Mouse (Mus musculus): Measurements from ENCODE around the gene Gstk1. TPM values are rescaled to one million over a fixed set of nuclear protein-coding genes. Genes with fewer than 3 reads are reported as not detected.
A peak's percentile ranks its signal among the peaks of the same experiment; 100 is the strongest.

Gene Gstk1
- polyA plus RNA-seq (2012): 0.07 TPM in 1 of 2 replicates, not detected in the other

- Histone ChIP-seq H3K4me3 (replicated peaks) (peak within 1 kb of the TSS; percentile 64), H3K4me1 (ENCODE audit: control insufficient read depth) (peaks cover 20% of the 10 kb centered on the region)
These were observed at the start of gene Gstk1 for GRCm38 (mm10) chr6:42245711-42246353. Gene Gstk1 (plus strand): TSS chr6:42245935.

DNA sequence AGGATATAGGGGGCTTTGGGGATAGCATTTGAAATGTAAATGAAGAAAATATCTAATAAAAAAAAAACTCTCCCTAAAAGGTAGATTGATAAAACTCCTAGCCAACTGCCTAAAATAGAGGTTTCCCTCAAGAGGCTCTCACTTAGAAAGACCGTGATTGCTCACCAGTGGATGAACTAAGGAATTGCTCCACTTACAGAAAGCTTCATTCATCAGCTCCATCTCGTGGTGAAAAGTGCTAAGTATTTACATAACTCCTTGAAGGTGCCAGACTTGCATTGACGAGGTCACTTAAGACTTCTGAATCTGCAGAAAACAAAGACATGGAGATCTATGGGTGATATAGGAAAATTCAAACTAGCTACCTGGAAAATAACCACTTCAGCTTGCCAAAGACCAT, 48.0 kb upstream of the Gstk1 start:
- H3K36me3 ChIP-seq (ENCODE audit: control insufficient read depth): no peaks in the 10 kb centered on the region
- no peak for TF ChIP-seq TAL1 (IDR thresholded peaks at IDR 0.05; ENCODE audit: low read length)
- TF ChIP-seq GATA1 (IDR thresholded peaks at IDR 0.05; ENCODE audit: low read length): no peak
- H3K4me3 ChIP-seq (replicated peaks): no peak overlapping the region
- H3K9me3 ChIP-seq (ENCODE audit: control insufficient read depth, low read length): no peaks in the 10 kb centered on the region
- H3K27me3 ChIP-seq (ENCODE audit: control insufficient read depth): no peaks in the 10 kb centered on the region
- H3K4me1 ChIP-seq (ENCODE audit: control insufficient read depth): no peaks in the 10 kb centered on the region

More at GRCm38 (mm10) chr6:42245711-42246353, at the start of gene Gstk1:
- Histone ChIP-seq H3K27me3 (ENCODE audit: control insufficient read depth) (peaks cover 12% of the 10 kb centered on the region), H3K36me3 (ENCODE audit: control insufficient read depth) (no peaks in the 10 kb centered on the region), H3K9me3 (ENCODE audit: control insufficient read depth, low read length) (no peaks in the 10 kb centered on the region)
- TF ChIP-seq GATA1 (IDR thresholded peaks at IDR 0.05; ENCODE audit: low read length): no peak
- TF ChIP-seq TAL1 (IDR thresholded peaks at IDR 0.05; ENCODE audit: low read length): no peak

DNA sequence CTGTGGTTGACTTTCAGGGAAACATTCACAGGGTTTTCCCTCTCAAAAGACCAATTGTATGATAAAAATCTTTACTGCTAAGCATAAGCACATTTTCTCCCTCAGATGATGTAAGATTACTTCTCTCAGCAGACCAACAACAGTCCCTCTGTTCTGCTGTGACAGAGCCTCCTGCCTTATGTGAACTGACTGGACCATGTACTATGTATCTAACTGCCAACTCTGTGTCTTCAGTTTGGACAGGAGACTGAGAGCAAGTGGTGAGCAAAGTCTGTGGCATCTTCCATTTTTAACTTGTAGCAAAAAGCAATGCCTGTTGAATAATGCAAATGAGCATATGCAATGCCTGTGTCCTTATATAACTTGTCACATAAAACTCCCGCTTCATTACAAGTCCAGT, 46.2 kb upstream of the Gstk1 start:
- H3K4me3 ChIP-seq (replicated peaks): no peak overlapping the region
- TF ChIP-seq TAL1 (IDR thresholded peaks at IDR 0.05; ENCODE audit: low read length): no peak
- TF ChIP-seq GATA1 (IDR thresholded peaks at IDR 0.05; ENCODE audit: low read length): no peak
- no peaks in the 10 kb centered on the region for H3K4me1 ChIP-seq (ENCODE audit: control insufficient read depth)
- no peaks in the 10 kb centered on the region for H3K36me3 ChIP-seq (ENCODE audit: control insufficient read depth)
- H3K9me3 ChIP-seq (ENCODE audit: control insufficient read depth, low read length): no peaks in the 10 kb centered on the region
- H3K27me3 ChIP-seq (ENCODE audit: control insufficient read depth): no peaks in the 10 kb centered on the region

- Histone ChIP-seq H3K4me1 (ENCODE audit: control insufficient read depth) (no peaks in the 10 kb centered on the region), H3K4me3 (replicated peaks) (no peak within 1 kb of the TSS), H3K27me3 (ENCODE audit: control insufficient read depth) (no peaks in the 10 kb centered on the region), H3K9me3 (ENCODE audit: control insufficient read depth, low read length) (no peaks in the 10 kb centered on the region), H3K36me3 (ENCODE audit: control insufficient read depth) (no peaks in the 10 kb centered on the region)
- no peak for TF ChIP-seq TAL1 (IDR thresholded peaks at IDR 0.05; ENCODE audit: low read length)
- TF ChIP-seq GATA1 (IDR thresholded peaks at IDR 0.05; ENCODE audit: low read length): no peak
These were observed 30.7 kb upstream of the Gstk1 start, which contains the start of gene Tas2r144 for GRCm38 (mm10) chr6:42215028-42215427. Gene Tas2r144 (plus strand): TSS chr6:42215328.

GRCm38 (mm10) chr6:42222286-42222685, 23.4 kb upstream of the Gstk1 start:
- no peak for TF ChIP-seq TAL1 (IDR thresholded peaks at IDR 0.05; ENCODE audit: low read length)
- no peak for TF ChIP-seq GATA1 (IDR thresholded peaks at IDR 0.05; ENCODE audit: low read length)
- no peaks in the 10 kb centered on the region for H3K4me1 ChIP-seq (ENCODE audit: control insufficient read depth)
- H3K27me3 ChIP-seq (ENCODE audit: control insufficient read depth): no peaks in the 10 kb centered on the region
- H3K36me3 ChIP-seq (ENCODE audit: control insufficient read depth): no peaks in the 10 kb centered on the region
- no peak overlapping the region for H3K4me3 ChIP-seq (replicated peaks)
- no peaks in the 10 kb centered on the region for H3K9me3 ChIP-seq (ENCODE audit: control insufficient read depth, low read length)

DNA sequence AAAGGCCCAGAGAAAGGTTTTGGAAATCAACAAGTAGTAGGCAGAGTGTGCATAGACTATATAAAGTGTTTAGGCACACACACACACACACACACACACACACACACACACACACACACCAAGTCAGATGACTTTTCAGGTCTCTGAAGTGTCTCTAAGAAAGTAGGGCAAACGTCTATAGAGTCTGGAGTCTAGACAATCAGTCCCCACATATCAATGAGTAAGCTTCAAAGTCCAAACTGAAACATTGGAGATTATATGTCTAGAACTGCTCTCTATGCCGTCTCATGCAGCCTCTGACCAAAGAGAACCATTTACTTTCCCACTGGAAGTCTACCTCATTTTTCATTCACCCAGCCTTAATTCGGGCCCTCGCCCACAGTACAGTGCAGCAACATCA, 20.7 kb upstream of the Gstk1 start:
- Histone ChIP-seq H3K27me3 (ENCODE audit: control insufficient read depth) (no peaks in the 10 kb centered on the region), H3K9me3 (ENCODE audit: control insufficient read depth, low read length) (no peaks in the 10 kb centered on the region), H3K4me3 (replicated peaks) (no peak overlapping the region), H3K4me1 (ENCODE audit: control insufficient read depth) (no peaks in the 10 kb centered on the region), H3K36me3 (ENCODE audit: control insufficient read depth) (no peaks in the 10 kb centered on the region)
- TF ChIP-seq TAL1 (IDR thresholded peaks at IDR 0.05; ENCODE audit: low read length) (no peak), GATA1 (IDR thresholded peaks at IDR 0.05; ENCODE audit: low read length) (no peak)

DNA sequence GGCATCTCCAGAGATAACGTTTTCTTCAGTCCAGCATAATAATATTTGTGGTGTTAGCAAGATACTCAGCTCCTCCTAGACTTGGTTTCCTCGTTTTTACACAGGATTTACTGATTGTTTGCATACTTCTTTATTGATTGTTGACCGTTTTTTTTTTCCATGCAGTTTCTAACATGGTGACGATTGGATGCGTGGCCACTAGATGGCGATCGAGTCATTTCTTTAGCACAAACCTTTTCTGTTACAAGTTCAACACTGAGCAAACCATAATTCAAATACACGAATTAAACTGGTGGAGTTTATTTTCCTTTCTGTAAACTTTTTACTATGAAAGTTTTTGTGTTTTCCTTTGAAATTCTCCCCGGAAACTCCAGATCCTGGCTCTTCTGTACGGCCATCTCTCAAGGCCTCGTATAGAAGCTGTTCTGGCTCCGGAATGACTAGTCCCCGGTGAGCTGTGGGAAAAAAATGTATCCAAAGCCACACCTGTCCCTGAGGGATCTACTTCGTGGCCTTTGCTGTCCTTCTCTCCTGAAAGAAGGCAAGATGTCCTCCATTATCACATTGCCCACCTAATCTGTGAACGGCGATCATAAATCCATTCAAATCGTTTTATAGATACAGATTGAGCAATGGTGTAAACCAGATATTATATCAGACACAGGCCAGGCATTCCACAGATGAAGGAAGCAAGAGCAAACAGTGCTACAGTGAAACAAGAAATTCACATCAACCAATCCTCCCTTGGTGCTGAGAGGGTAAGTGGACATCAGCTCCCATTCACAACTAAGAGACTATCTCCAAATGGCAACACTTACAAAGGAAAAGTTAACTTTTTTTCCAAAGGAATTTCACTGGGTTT, 18.3 kb upstream of the Gstk1 start:
- Histone ChIP-seq H3K27me3 (ENCODE audit: control insufficient read depth) (no peaks in the 10 kb centered on the region), H3K9me3 (ENCODE audit: control insufficient read depth, low read length) (no peaks in the 10 kb centered on the region), H3K4me1 (ENCODE audit: control insufficient read depth) (no peaks in the 10 kb centered on the region), H3K4me3 (replicated peaks) (no peak overlapping the region), H3K36me3 (ENCODE audit: control insufficient read depth) (no peaks in the 10 kb centered on the region)
- TF ChIP-seq TAL1 (IDR thresholded peaks at IDR 0.05; ENCODE audit: low read length) (no peak), GATA1 (IDR thresholded peaks at IDR 0.05; ENCODE audit: low read length) (no peak)

DNA sequence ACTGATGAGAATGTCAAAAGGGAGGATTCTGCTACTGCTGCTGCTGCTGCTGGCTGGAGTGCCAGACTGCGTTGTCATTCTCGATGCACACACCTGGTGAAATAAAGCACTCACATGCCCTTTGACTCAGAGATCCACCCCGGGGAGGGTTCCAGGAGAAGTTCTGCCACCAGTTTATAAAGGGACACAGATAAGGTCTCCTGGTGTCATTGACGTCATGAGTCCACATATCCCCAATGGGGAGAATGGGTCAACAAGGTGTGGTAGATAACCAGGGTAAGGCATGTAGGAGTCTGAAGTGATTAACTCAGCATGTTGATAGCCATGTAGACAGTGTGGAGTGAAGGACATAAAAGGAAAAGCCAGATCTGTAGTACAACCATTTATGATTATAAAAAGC, 16.1 kb upstream of the Gstk1 start:
- Histone ChIP-seq H3K4me1 (ENCODE audit: control insufficient read depth) (no peaks in the 10 kb centered on the region), H3K36me3 (ENCODE audit: control insufficient read depth) (no peaks in the 10 kb centered on the region), H3K9me3 (ENCODE audit: control insufficient read depth, low read length) (no peaks in the 10 kb centered on the region), H3K4me3 (replicated peaks) (no peak overlapping the region), H3K27me3 (ENCODE audit: control insufficient read depth) (no peaks in the 10 kb centered on the region)
- TF ChIP-seq TAL1 (IDR thresholded peaks at IDR 0.05; ENCODE audit: low read length) (no peak), GATA1 (IDR thresholded peaks at IDR 0.05; ENCODE audit: low read length) (no peak)

DNA sequence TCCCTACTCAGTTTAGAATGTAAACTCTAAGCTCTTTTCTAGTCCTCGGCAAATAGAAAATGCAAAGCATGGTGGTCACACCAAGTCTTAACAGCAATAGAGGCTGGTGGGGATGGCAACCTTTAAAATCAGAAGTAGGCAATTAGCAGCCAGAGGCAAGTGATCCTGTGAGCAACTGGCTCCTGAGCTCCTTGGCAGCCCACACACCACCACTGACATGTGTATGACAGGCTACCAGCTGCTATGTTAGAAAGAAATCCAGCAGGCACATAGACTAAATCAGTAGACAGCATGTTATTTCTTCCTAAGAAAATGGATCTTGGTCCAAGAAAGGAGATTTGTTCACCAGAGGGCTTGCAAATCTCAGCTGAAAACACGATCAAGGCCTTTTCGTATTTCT, 14.5 kb upstream of the Gstk1 start:
- no peaks in the 10 kb centered on the region for H3K4me1 ChIP-seq (ENCODE audit: control insufficient read depth)

More for the DNA sequence above, 14.5 kb upstream of the Gstk1 start:
- H3K27me3 ChIP-seq (ENCODE audit: control insufficient read depth): no peaks in the 10 kb centered on the region; the same call in 1 of the 2 replicates
- H3K4me3 ChIP-seq (replicated peaks): no peak overlapping the region
- H3K9me3 ChIP-seq (ENCODE audit: control insufficient read depth, low read length): no peaks in the 10 kb centered on the region
- H3K36me3 ChIP-seq (ENCODE audit: control insufficient read depth): no peaks in the 10 kb centered on the region
- TF ChIP-seq GATA1 (IDR thresholded peaks at IDR 0.05; ENCODE audit: low read length): no peak
- no peak for TF ChIP-seq TAL1 (IDR thresholded peaks at IDR 0.05; ENCODE audit: low read length)

Data from erythroblast, embryonic 14.5 days (primary cell).